Mouse (Mus musculus) ES-CJ7 (cell line): ENCODE measurements around the gene Il17rc.

ENCODE experiments used
- DNase-seq: peaks from one replicate; pipeline ENCODE4 v3.0.0; 2011; ENCODE audit warnings: low read depth, low spot score

Il17rc gene

GRCm38 (mm10) chr6:113471297-113471936, at the start of gene Il17rc:
Il17rc (plus strand) TSS chr6:113471427.
- DNase-seq = peak; percentile 76

DNA sequence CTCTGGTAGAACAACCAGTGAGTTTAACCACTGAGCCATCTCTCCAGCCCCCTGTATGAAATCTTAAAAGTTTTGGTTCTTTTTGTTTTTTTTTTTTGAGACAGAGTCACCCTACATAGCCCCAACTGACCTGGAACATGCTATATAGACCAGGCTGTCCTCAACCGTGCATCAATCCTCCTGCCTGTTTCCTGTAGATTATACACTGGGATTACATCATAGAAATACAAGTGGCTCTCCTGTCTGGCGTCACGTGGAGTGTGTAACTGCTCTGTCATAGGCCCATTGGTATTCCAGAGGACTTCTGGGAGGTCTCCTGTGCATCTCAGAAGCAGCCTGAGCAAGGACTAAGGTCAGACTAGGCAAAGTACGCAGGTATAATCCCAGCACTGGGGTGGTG, 48.2 kb upstream of the Il17rc start:
- no peak for DNase-seq

DNA sequence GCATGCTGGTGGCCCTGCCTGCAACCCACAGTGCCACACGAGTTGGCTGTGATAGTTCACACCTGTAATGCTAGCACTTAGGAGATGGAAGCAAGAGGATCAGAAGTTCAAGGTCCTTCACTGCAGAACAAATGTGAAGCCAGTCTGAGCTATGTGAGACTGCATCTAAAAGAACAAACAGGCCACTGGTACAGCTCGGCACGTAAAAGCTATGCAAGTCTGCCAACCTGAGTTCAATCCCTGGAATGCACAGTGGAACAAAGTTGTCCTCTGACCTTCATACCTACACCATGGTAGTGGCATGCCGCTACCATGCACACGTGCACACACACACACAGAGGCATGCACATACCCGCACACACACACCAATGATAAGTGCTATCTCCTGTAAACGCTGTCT, 47.0 kb upstream of the Il17rc start:
- no peak for DNase-seq

DNA sequence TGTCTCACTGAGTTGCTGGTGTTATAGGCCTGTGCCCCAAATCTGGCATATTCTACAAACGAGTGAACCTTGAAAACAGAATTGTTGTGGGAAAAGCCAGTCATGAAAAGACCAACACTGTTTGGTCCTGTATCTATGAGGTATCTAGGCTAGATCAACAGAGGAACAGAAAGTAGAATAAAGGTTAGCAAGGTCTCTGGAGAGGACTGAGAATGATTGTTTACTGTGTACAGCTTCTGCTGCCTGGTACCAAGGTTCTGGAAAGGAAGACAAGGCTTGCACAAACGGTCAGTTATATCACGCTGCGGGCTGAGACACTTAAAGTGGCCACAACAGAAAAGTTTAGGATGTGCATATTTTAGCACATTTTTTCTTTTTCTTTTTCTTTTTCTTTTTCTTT, 44.5 kb upstream of the Il17rc start:
- no peak for DNase-seq

- DNase-seq = peak; percentile 93
Measured at GRCm38 (mm10) chr6:113427397-113427796, 43.8 kb upstream of the Il17rc start.

- DNase-seq = no peak
Measured at GRCm38 (mm10) chr6:113428006-113428405, 43.2 kb upstream of the Il17rc start.

- DNase-seq = no peak
Measured at GRCm38 (mm10) chr6:113429965-113430364, 41.3 kb upstream of the Il17rc start.

- no peak for DNase-seq
Measured at GRCm38 (mm10) chr6:113430846-113431245, 40.4 kb upstream of the Il17rc start.

DNA sequence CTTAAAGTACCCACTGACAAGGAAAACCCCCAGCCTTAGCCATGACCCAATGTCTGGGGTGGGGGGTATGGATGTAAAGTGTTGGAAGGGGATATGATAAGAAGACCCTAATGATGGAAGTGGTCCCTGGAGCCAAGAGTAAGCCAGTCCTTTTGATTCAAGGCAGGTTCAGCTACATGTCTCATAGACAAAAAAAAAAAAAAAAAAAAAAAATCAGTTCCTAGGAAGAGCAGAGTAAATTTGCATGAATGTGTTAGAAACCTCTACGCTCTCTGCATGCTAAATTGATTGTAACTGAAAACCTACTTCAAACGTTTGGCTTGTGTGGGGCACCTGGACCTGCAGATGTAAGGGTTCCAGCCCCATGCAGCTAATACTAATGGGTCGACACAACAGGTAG, 39.4 kb upstream of the Il17rc start:
- DNase-seq = no peak

- DNase-seq = no peak
Measured at GRCm38 (mm10) chr6:113433661-113434060, 37.6 kb upstream of the Il17rc start.

- no peak for DNase-seq
Measured at GRCm38 (mm10) chr6:113434691-113435090, 36.5 kb upstream of the Il17rc start.

GRCm38 (mm10) chr6:113435664-113436205, 35.5 kb upstream of the Il17rc start, which contains the start of gene Cidec:
Cidec (minus strand) TSS chr6:113435760.
- DNase-seq = no peak

DNA sequence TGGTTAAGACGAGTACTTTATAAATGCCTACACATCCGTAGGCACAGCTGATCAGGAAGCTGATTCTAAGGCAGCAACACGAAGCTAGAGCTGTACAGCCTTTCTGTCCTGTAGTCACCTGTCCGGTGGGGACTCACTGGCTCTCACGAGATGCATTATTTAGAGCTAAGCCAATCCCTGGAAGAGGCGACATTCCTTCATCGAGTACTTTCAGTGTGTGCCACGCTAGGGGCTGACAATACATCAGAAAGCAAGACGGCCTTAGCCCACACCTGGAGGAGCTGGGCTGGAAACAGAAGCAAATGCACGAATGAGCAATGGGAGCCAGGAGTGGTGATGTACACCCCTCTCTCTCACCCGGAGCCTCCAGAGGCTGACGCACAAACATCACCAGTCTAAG, 34.1 kb upstream of the Il17rc start:
- no peak for DNase-seq

DNA sequence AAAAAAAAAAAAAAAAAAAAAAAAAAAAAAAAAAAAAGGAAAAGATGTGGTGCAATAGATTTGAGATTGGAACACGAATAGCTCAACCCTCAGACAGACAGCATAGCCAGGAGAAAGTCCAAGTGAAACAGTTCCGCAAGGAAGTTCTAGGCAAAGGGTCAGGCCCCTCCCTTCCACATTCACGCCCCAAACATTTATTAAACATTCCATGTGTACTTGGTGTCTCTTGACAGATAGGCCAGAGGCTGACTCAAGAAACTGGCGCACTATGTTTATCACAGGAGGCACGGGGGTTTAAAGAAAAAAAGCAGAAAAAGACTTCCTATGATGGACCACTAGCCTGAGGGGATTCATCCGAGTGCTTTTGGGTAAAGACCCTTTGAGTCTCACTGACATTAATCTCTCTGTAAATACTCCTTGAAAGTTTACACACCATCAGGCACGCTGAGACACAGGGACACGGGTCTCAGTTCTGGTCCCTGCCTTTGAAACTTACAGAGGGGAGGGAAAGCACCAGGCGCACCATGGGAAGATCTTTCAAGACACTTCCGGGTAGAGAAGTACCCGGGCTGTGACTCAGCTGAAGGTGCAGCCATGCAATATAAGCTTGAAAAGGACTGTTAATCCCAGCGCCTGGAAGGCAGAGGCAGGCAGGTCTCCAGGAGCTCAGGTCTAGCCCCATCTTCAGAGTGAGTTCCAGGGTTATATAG, 32.4 kb upstream of the Il17rc start:
- DNase-seq = peak; percentile 34

- no peak for DNase-seq
Measured at GRCm38 (mm10) chr6:113440686-113441085, 30.5 kb upstream of the Il17rc start.

- peak; percentile 93 for DNase-seq
Measured at GRCm38 (mm10) chr6:113441147-113441680, 30.0 kb upstream of the Il17rc start.

DNA sequence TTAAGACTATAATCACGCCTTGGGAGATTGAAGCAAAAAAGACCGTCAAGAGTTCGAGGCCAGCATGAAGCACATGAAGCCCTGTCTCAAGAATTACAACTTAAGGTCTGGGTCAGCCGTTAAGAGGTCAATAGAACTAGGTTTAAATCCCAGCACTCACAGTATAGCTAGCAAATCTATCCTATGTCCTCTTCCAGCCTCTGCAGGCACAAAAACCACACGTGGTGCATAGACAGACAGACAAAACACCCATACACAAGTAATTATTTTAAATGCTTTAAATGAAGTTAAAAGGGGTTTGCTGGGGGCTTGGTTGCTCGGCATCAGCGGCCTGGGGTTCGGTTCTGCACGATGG, 29.2 kb upstream of the Il17rc start:
- no peak for DNase-seq

- DNase-seq = peak; percentile 97
Measured at GRCm38 (mm10) chr6:113442442-113443090, 28.7 kb upstream of the Il17rc start, which contains the start of gene Jagn1. Jagn1 (plus strand) TSS chr6:113442569.

- peak; percentile 87 for DNase-seq
Measured at GRCm38 (mm10) chr6:113443091-113443490, 28.1 kb upstream of the Il17rc start.

- DNase-seq = no peak
Measured at GRCm38 (mm10) chr6:113444207-113444965, 26.8 kb upstream of the Il17rc start.

DNA sequence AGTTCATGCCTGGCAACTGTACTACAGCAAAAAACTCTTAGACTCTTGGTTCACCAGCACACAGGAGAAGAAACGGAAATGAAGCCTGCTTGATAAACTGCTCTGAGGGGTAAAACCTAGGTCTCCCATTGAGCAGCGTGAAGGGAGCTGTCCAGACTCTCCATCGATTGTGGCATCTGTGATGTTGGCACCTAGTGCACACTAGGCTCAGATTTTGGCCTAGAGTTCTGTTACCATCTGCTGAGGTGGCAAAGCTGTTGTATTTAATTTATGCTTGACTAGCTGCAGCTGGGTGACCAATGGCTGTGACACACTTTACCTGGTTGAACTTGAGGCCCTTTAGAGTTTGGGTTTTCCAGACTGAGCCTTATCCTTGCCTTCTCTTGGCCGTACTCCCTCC, 23.6 kb upstream of the Il17rc start:
- DNase-seq = no peak
